Mouse (Mus musculus) heart, postnatal 0 days (tissue): ENCODE results near the gene Nr1d2. TPM values are rescaled to one million over a fixed set of nuclear protein-coding genes. Genes with fewer than 3 reads are reported as not detected.

ENCODE experiments used
- ATAC-seq: fragments of 200-750 bp; cut with Nextera tagmentation; 2 replicates; pipeline ENCODE4 v1.8.0; 2017; ENCODE audit warnings: low read depth, moderate number of reproducible peaks, moderate library complexity; ENCODE audit not compliant: insufficient read depth
- DNase-seq: peaks from one replicate; pipeline ENCODE4 v3.0.0-alpha.2; 2016; ENCODE audit warnings: low spot score
- H3K27ac ChIP-seq: fragments of 300-500 bp; sonication (generic); 2 replicates; pipeline ENCODE4 v1.5.1; 2014; ENCODE audit warnings: low read depth, mild to moderate bottlenecking
- H3K27me3 ChIP-seq: fragments of 300-500 bp; sonication (generic); 2 replicates; pipeline ENCODE4 v1.6.1; 2014; ENCODE audit warnings: low read length, mixed read lengths; ENCODE audit not compliant: control insufficient read depth, insufficient read depth
- H3K36me3 ChIP-seq: fragments of 300-500 bp; sonication (generic); replicated peaks from 2 replicates; pipeline ENCODE4 v1.6.1; 2014; ENCODE audit warnings: low read length, mixed read lengths; ENCODE audit not compliant: control insufficient read depth, insufficient read depth
- H3K4me1 ChIP-seq: fragments of 300-500 bp; sonication (generic); 2 replicates; pipeline ENCODE4 v1.6.1; 2014; ENCODE audit warnings: antibody characterized with exemption; ENCODE audit not compliant: control insufficient read depth, insufficient read depth
- H3K4me2 ChIP-seq: fragments of 300-500 bp; sonication (generic); 2 replicates; pipeline ENCODE4 v1.6.1; 2014; ENCODE audit warnings: low read depth, mild to moderate bottlenecking, low read length, moderate library complexity
- H3K4me3 ChIP-seq: fragments of 300-500 bp; sonication (generic); 2 replicates; pipeline ENCODE4 v1.5.1; 2014; ENCODE audit warnings: low read depth, low read length
- H3K9ac ChIP-seq: fragments of 300-500 bp; sonication (generic); replicated peaks from 2 replicates; pipeline ENCODE4 v1.6.1; 2014; ENCODE audit warnings: low read depth, low read length, mixed read lengths
- H3K9me3 ChIP-seq: fragments of 300-500 bp; sonication (generic); replicated peaks from 2 replicates; pipeline ENCODE4 v1.6.1; 2016; ENCODE audit warnings: low read length; ENCODE audit not compliant: control insufficient read depth
- CTCF ChIP-seq: IDR thresholded peaks from 2 replicates; pipeline ENCODE4 v1.5.1; 2016; ENCODE audit warnings: antibody characterized with exemption, control low read depth, low read depth
- EP300 ChIP-seq: IDR thresholded peaks from 2 replicates; pipeline ENCODE4 v1.6.1; 2016; ENCODE audit warnings: antibody characterized with exemption, low read depth
- WGBS: fragments of 180-500 bp; shearing (Covaris S2); extraction: QIAGEN DNeasy Blood & Tissue Kit; methylation state at CpG from one replicate; pipeline ENCODE4 v1.1.7; 2014; 5-methylcytosine and 5-hydroxymethylcytosine counted together
- polyA plus RNA-seq: library from polyadenylated mRNA; unstranded; fragments of >200 nt; fragmentation: Nextera tagmentation; extraction: Ambion mirVana; gene quantifications from 2 replicates; pipeline ENCODE4 v1.2.1, GENCODE M21; 2015
- total RNA-seq: library from RNA; depleted of rRNA; stranded (reverse); fragments of >200 nt; gene quantifications from 2 replicates; pipeline ENCODE4 v1.2.3, GENCODE M21; 2014; ENCODE audit warnings: low replicate concordance; rRNA removed

The Nr1d2 gene
- 30.9 and 34.4 TPM in 2 replicates for total RNA-seq
- 23.5 and 23.7 TPM in 2 replicates for polyA plus RNA-seq

GRCm38 (mm10) chr14:18238750-18239731, at the start of gene Nr1d2:
TSS of gene Nr1d2 (minus strand) at chr14:18239127.
- Histone ChIP-seq H3K36me3 (no peaks in the 10 kb centered on the region), H3K4me2 (peak within 1 kb of the TSS; percentile 90), H3K4me3 (peak within 1 kb of the TSS; percentile 92), H3K27ac (peak within 1 kb of the TSS; percentile 100), H3K27me3 (no peaks in the 10 kb centered on the region), H3K9me3 (no peaks in the 10 kb centered on the region), H3K9ac (peak within 1 kb of the TSS; percentile 94), H3K4me1 (peaks cover 16% of the 10 kb centered on the region; the same call in 1 of the 2 replicates)
- DNase-seq (peak; percentile 100), ATAC-seq (peak; percentile 87)
- TF ChIP-seq CTCF = 0 out of 2 replicates have a peak, but pooled peaks have one; percentile 3
- peak; percentile 71 for TF ChIP-seq EP300
- 1% methylated on average over 54 of the region's 66 CpGs for WGBS

- DNase-seq = no peak
- Histone ChIP-seq H3K27ac (peak overlapping the region; percentile 44), H3K4me2 (no peak overlapping the region), H3K4me3 (no peak overlapping the region), H3K27me3 (no peaks in the 10 kb centered on the region), H3K4me1 (peaks cover 15% of the 10 kb centered on the region), H3K9ac (0 out of 2 replicates have a peak overlapping the region, but pooled peaks have one; percentile 26), H3K9me3 (no peaks in the 10 kb centered on the region), H3K36me3 (no peaks in the 10 kb centered on the region)
- ATAC-seq = peak; percentile 62; the same call in 1 of the 2 replicates
- TF ChIP-seq CTCF (no peak), EP300 (no peak)
- 37% methylated on average over 2 of the region's 2 CpGs for WGBS
Measured at GRCm38 (mm10) chr14:18287391-18287790, 48.5 kb upstream of the Nr1d2 start.

- H3K4me1 ChIP-seq = peaks cover 15% of the 10 kb centered on the region
- TF ChIP-seq EP300 = no peak
- TF ChIP-seq CTCF = no peak
- H3K9ac ChIP-seq = no peak overlapping the region
- H3K4me2 ChIP-seq = no peak overlapping the region
- WGBS = 82% methylated on average over 2 of the region's 2 CpGs
- ATAC-seq (no peak), DNase-seq (no peak)
- H3K27ac ChIP-seq = no peak overlapping the region
- peaks cover 7% of the 10 kb centered on the region for H3K36me3 ChIP-seq
- no peaks in the 10 kb centered on the region for H3K9me3 ChIP-seq
- H3K27me3 ChIP-seq = no peaks in the 10 kb centered on the region
- no peak overlapping the region for H3K4me3 ChIP-seq
Measured at GRCm38 (mm10) chr14:18286441-18286840, 47.5 kb upstream of the Nr1d2 start.

GRCm38 (mm10) chr14:18285476-18285875, 46.5 kb upstream of the Nr1d2 start:
- no peak overlapping the region for H3K4me3 ChIP-seq
- peaks cover 15% of the 10 kb centered on the region for H3K4me1 ChIP-seq
- H3K27me3 ChIP-seq = no peaks in the 10 kb centered on the region
- no peak overlapping the region for H3K27ac ChIP-seq
- no peak for ATAC-seq
- no peaks in the 10 kb centered on the region for H3K9me3 ChIP-seq
- no peak for DNase-seq
- 92% methylated on average over 3 of the region's 3 CpGs for WGBS
- H3K36me3 ChIP-seq = peaks cover 7% of the 10 kb centered on the region
- no peak overlapping the region for H3K9ac ChIP-seq
- no peak overlapping the region for H3K4me2 ChIP-seq
- TF ChIP-seq EP300 (no peak), CTCF (no peak)

- TF ChIP-seq EP300 = no peak
- peak; percentile 61 for TF ChIP-seq CTCF
- Histone ChIP-seq H3K36me3 (peaks cover 13% of the 10 kb centered on the region), H3K27me3 (no peaks in the 10 kb centered on the region), H3K9ac (no peak overlapping the region), H3K4me2 (no peak overlapping the region), H3K9me3 (no peaks in the 10 kb centered on the region), H3K4me3 (no peak overlapping the region), H3K27ac (no peak overlapping the region), H3K4me1 (peaks cover 15% of the 10 kb centered on the region)
- ATAC-seq (no peak), DNase-seq (no peak)
- 79% methylated on average over 2 of the region's 2 CpGs for WGBS
Measured at GRCm38 (mm10) chr14:18284581-18284980, 45.7 kb upstream of the Nr1d2 start.
